Mouse (Mus musculus): ENCODE data around the gene Nin. TPM values are rescaled to one million over a fixed set of nuclear protein-coding genes. Genes with fewer than 3 reads are reported as not detected.

Nin gene
- polyA plus RNA-seq, 1 experiment, result 0.36 TPM

DNA sequence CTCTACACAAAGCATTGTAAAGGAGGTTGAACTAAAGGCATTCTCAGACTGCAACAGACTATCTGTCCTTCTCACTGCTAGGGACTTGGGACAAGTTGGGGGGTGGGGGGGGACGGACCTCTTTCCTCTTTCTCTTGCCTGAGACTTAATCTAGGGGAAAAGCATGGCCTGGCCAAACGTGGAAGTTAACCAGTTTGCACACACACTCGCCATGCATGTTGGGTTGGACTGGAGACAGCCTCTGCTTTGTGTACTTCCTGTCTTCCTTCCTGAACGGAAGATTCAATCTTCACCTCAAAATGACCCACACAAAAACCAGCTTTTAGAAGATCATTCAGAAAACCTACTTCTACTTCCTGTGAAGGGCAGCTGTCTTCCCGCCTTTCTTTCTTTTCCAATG lies 11.7 kb downstream of the Nin start:
- H3K4me1 ChIP-seq (ENCODE audit: control insufficient read depth, insufficient read depth, low read length), result no peaks in the 10 kb centered on the region
- H3K36me3 ChIP-seq (ENCODE audit: control insufficient read depth, insufficient read depth, low read length), result no peaks in the 10 kb centered on the region
- H3K27me3 ChIP-seq (ENCODE audit: control insufficient read depth, insufficient read depth, low read length), result no peaks in the 10 kb centered on the region
- TF ChIP-seq CTCF (IDR thresholded peaks at IDR 0.05; ENCODE audit: control insufficient read depth, insufficient read depth, insufficient replicate concordance, low read depth, low read length) (no peak), POLR2A (IDR thresholded peaks at IDR 0.05; ENCODE audit: control insufficient read depth, low read depth, low read length) (no peak)
- H3K27ac ChIP-seq (ENCODE audit: control insufficient read depth, insufficient read depth, low read depth, low read length), result no peak overlapping the region
- no peak overlapping the region for H3K4me3 ChIP-seq (ENCODE audit: control insufficient read depth, low read depth, low read length)

DNA sequence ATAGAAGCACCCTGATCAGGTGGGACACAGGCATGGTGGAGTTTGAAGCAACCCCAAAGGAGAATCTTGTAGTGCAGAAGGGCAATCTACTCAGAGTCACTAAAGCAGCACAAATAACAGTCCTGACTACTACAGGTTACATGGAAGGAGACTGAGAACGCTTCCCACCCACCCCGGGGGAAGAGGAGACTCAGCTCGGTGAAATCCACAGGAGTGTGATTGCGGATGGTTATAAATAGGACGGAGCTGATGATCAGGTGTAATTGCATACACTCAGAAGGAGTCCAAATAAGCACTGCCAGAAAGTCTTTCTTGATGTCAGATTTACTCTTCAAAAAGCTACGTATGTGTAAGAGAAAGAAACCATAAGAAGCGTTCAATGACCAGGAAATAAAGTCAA lies 15.6 kb downstream of the Nin start:
- no peaks in the 10 kb centered on the region for H3K4me1 ChIP-seq (ENCODE audit: control insufficient read depth, insufficient read depth, low read length)
- no peaks in the 10 kb centered on the region for H3K36me3 ChIP-seq (ENCODE audit: control insufficient read depth, insufficient read depth, low read length)
- H3K27me3 ChIP-seq (ENCODE audit: control insufficient read depth, insufficient read depth, low read length), result no peaks in the 10 kb centered on the region
- H3K27ac ChIP-seq (ENCODE audit: control insufficient read depth, insufficient read depth, low read depth, low read length), result no peak overlapping the region
- TF ChIP-seq POLR2A (IDR thresholded peaks at IDR 0.05; ENCODE audit: control insufficient read depth, low read depth, low read length) (no peak), CTCF (IDR thresholded peaks at IDR 0.05; ENCODE audit: control insufficient read depth, insufficient read depth, insufficient replicate concordance, low read depth, low read length) (no peak)
- no peak overlapping the region for H3K4me3 ChIP-seq (ENCODE audit: control insufficient read depth, low read depth, low read length)

- Histone ChIP-seq H3K4me1 (ENCODE audit: control insufficient read depth, insufficient read depth, low read length) (no peaks in the 10 kb centered on the region), H3K27me3 (ENCODE audit: control insufficient read depth, insufficient read depth, low read length) (no peaks in the 10 kb centered on the region), H3K27ac (ENCODE audit: control insufficient read depth, insufficient read depth, low read depth, low read length) (no peak overlapping the region), H3K36me3 (ENCODE audit: control insufficient read depth, insufficient read depth, low read length) (no peaks in the 10 kb centered on the region), H3K4me3 (ENCODE audit: control insufficient read depth, low read depth, low read length) (no peak overlapping the region)
- TF ChIP-seq POLR2A (IDR thresholded peaks at IDR 0.05; ENCODE audit: control insufficient read depth, low read depth, low read length) (no peak), CTCF (IDR thresholded peaks at IDR 0.05; ENCODE audit: control insufficient read depth, insufficient read depth, insufficient replicate concordance, low read depth, low read length) (no peak)
Measured at GRCm38 (mm10) chr12:70097316-70097715, 16.2 kb downstream of the Nin start.

DNA sequence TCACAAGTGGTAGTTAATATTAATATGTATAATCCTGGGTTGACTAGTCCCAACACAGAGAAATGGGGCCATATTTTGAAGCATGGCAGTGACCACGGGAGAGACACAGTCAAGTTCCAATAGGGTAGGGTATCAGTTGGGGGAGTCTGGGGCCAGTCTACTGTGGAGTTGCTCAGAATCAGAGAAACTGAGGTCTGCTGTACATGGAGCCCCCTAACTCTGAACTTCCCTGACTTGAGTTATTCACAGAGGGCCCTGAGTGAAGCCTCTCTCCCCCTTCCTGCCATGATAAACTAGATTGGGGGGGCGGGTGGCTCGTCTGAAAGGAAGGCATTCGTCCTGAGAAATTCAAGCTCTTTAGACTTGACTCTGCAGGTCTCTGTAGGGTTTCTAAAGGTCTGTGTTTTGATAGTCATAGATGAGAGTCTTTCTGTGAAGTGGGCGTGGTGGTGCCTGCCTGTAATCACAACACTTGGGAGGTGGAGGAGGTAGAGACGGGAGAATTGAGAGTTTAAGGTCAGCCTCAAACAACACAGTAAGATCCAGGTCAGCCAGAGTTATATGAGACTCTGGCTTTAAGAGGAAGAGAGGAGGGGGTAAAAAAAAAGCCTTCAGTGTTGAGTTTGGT lies 20.1 kb downstream of the Nin start:
- Histone ChIP-seq H3K36me3 (ENCODE audit: control insufficient read depth, insufficient read depth, low read length) (no peaks in the 10 kb centered on the region), H3K4me3 (ENCODE audit: control insufficient read depth, low read depth, low read length) (no peak overlapping the region), H3K4me1 (ENCODE audit: control insufficient read depth, insufficient read depth, low read length) (no peaks in the 10 kb centered on the region), H3K27ac (ENCODE audit: control insufficient read depth, insufficient read depth, low read depth, low read length) (no peak overlapping the region), H3K27me3 (ENCODE audit: control insufficient read depth, insufficient read depth, low read length) (no peaks in the 10 kb centered on the region)
- TF ChIP-seq POLR2A (IDR thresholded peaks at IDR 0.05; ENCODE audit: control insufficient read depth, low read depth, low read length) (no peak), CTCF (IDR thresholded peaks at IDR 0.05; ENCODE audit: control insufficient read depth, insufficient read depth, insufficient replicate concordance, low read depth, low read length) (no peak)

- no peaks in the 10 kb centered on the region for H3K4me1 ChIP-seq (ENCODE audit: control insufficient read depth, insufficient read depth, low read length)
- no peak overlapping the region for H3K4me3 ChIP-seq (ENCODE audit: control insufficient read depth, low read depth, low read length)
- no peaks in the 10 kb centered on the region for H3K27me3 ChIP-seq (ENCODE audit: control insufficient read depth, insufficient read depth, low read length)
- TF ChIP-seq POLR2A (IDR thresholded peaks at IDR 0.05; ENCODE audit: control insufficient read depth, low read depth, low read length) (no peak), CTCF (IDR thresholded peaks at IDR 0.05; ENCODE audit: control insufficient read depth, insufficient read depth, insufficient replicate concordance, low read depth, low read length) (no peak)
- H3K27ac ChIP-seq (ENCODE audit: control insufficient read depth, insufficient read depth, low read depth, low read length), result no peak overlapping the region
- H3K36me3 ChIP-seq (ENCODE audit: control insufficient read depth, insufficient read depth, low read length), result no peaks in the 10 kb centered on the region
Measured at GRCm38 (mm10) chr12:70088297-70088696, 25.2 kb downstream of the Nin start.

GRCm38 (mm10) chr12:70085351-70085750 lies 28.2 kb downstream of the Nin start:
- no peak for TF ChIP-seq POLR2A (IDR thresholded peaks at IDR 0.05; ENCODE audit: control insufficient read depth, low read depth, low read length)
- TF ChIP-seq CTCF (IDR thresholded peaks at IDR 0.05; ENCODE audit: control insufficient read depth, insufficient read depth, insufficient replicate concordance, low read depth, low read length), result no peak
- no peak overlapping the region for H3K27ac ChIP-seq (ENCODE audit: control insufficient read depth, insufficient read depth, low read depth, low read length)
- H3K4me3 ChIP-seq (ENCODE audit: control insufficient read depth, low read depth, low read length), result no peak overlapping the region
- H3K27me3 ChIP-seq (ENCODE audit: control insufficient read depth, insufficient read depth, low read length), result no peaks in the 10 kb centered on the region
- H3K4me1 ChIP-seq (ENCODE audit: control insufficient read depth, insufficient read depth, low read length), result no peaks in the 10 kb centered on the region
- H3K36me3 ChIP-seq (ENCODE audit: control insufficient read depth, insufficient read depth, low read length), result no peaks in the 10 kb centered on the region

GRCm38 (mm10) chr12:70084198-70084597 lies 29.3 kb downstream of the Nin start:
- no peaks in the 10 kb centered on the region for H3K36me3 ChIP-seq (ENCODE audit: control insufficient read depth, insufficient read depth, low read length)

More at GRCm38 (mm10) chr12:70084198-70084597, 29.3 kb downstream of the Nin start:
- TF ChIP-seq CTCF (IDR thresholded peaks at IDR 0.05; ENCODE audit: control insufficient read depth, insufficient read depth, insufficient replicate concordance, low read depth, low read length), result no peak
- no peak for TF ChIP-seq POLR2A (IDR thresholded peaks at IDR 0.05; ENCODE audit: control insufficient read depth, low read depth, low read length)
- Histone ChIP-seq H3K4me3 (ENCODE audit: control insufficient read depth, low read depth, low read length) (no peak overlapping the region), H3K27ac (ENCODE audit: control insufficient read depth, insufficient read depth, low read depth, low read length) (no peak overlapping the region), H3K4me1 (ENCODE audit: control insufficient read depth, insufficient read depth, low read length) (no peaks in the 10 kb centered on the region), H3K27me3 (ENCODE audit: control insufficient read depth, insufficient read depth, low read length) (no peaks in the 10 kb centered on the region)
